Mouse (Mus musculus): ENCODE data around the gene Ager.

Ager gene

GRCm38 (mm10) chr17:34607997-34608396 is 10.3 kb downstream of the Ager start:
- TF ChIP-seq GATA4 (IDR thresholded peaks at IDR 0.05; ENCODE audit: insufficient replicate concordance, low read length) = no peak

GRCm38 (mm10) chr17:34611050-34611449 is 13.4 kb downstream of the Ager start:
- no peak for TF ChIP-seq GATA4 (IDR thresholded peaks at IDR 0.05; ENCODE audit: insufficient replicate concordance, low read length)

GRCm38 (mm10) chr17:34613054-34613645 is 15.5 kb downstream of the Ager start:
- TF ChIP-seq GATA4 (IDR thresholded peaks at IDR 0.05; ENCODE audit: insufficient replicate concordance, low read length) = no peak

- no peak for TF ChIP-seq GATA4 (IDR thresholded peaks at IDR 0.05; ENCODE audit: insufficient replicate concordance, low read length)
Measured at GRCm38 (mm10) chr17:34613830-34614229, 16.2 kb downstream of the Ager start.

- no peak for TF ChIP-seq GATA4 (IDR thresholded peaks at IDR 0.05; ENCODE audit: insufficient replicate concordance, low read length)
Measured at GRCm38 (mm10) chr17:34615871-34616270, 18.2 kb downstream of the Ager start, which contains the start of gene Egfl8. Egfl8 (minus strand) TSS chr17:34615971.

- no peak for TF ChIP-seq GATA4 (IDR thresholded peaks at IDR 0.05; ENCODE audit: insufficient replicate concordance, low read length)
Measured at GRCm38 (mm10) chr17:34618999-34619398, 21.3 kb downstream of the Ager start.

- TF ChIP-seq GATA4 (IDR thresholded peaks at IDR 0.05; ENCODE audit: insufficient replicate concordance, low read length) = no peak
Measured at GRCm38 (mm10) chr17:34621006-34621405, 23.3 kb downstream of the Ager start.

- TF ChIP-seq GATA4 (IDR thresholded peaks at IDR 0.05; ENCODE audit: insufficient replicate concordance, low read length) = no peak
Measured at GRCm38 (mm10) chr17:34623161-34623560, 25.5 kb downstream of the Ager start.

- TF ChIP-seq GATA4 (IDR thresholded peaks at IDR 0.05; ENCODE audit: insufficient replicate concordance, low read length) = no peak
Measured at GRCm38 (mm10) chr17:34624981-34625380, 27.3 kb downstream of the Ager start.

GRCm38 (mm10) chr17:34626062-34626772 is 28.6 kb downstream of the Ager start:
- no peak for TF ChIP-seq GATA4 (IDR thresholded peaks at IDR 0.05; ENCODE audit: insufficient replicate concordance, low read length)

GRCm38 (mm10) chr17:34626773-34627092 is 29.1 kb downstream of the Ager start:
- no peak for TF ChIP-seq GATA4 (IDR thresholded peaks at IDR 0.05; ENCODE audit: insufficient replicate concordance, low read length)

GRCm38 (mm10) chr17:34627093-34627942 is 29.7 kb downstream of the Ager start:
- TF ChIP-seq GATA4 (IDR thresholded peaks at IDR 0.05; ENCODE audit: insufficient replicate concordance, low read length) = peak; percentile 52; the same call in 1 of the 2 replicates

GRCm38 (mm10) chr17:34627943-34628643 is 30.4 kb downstream of the Ager start, which contains the start of gene Ppt2:
Ppt2 (minus strand) TSS chr17:34628510.
- no peak for TF ChIP-seq GATA4 (IDR thresholded peaks at IDR 0.05; ENCODE audit: insufficient replicate concordance, low read length)

- no peak for TF ChIP-seq GATA4 (IDR thresholded peaks at IDR 0.05; ENCODE audit: insufficient replicate concordance, low read length)
Measured at GRCm38 (mm10) chr17:34628644-34628967, 30.9 kb downstream of the Ager start.

- TF ChIP-seq GATA4 (IDR thresholded peaks at IDR 0.05; ENCODE audit: insufficient replicate concordance, low read length) = no peak
Measured at GRCm38 (mm10) chr17:34629221-34629751, 31.6 kb downstream of the Ager start, which contains the start of gene Prrt1. Prrt1 (plus strand) TSS chr17:34629533.

Measured in liver, adult (tissue).